Mouse (Mus musculus): Measurements from ENCODE around the gene Wfdc17. TPM values are rescaled to one million over a fixed set of nuclear protein-coding genes. Genes with fewer than 3 reads are reported as not detected.

Gene Wfdc17
- polyA plus RNA-seq, 1 experiment: not detected

GRCm38 (mm10) chr11:83753581-83754181 lies 49.9 kb downstream of the Wfdc17 start, which contains the start of gene Heatr6:
TSS of gene Heatr6 (plus strand) at chr11:83753696.
- H3K4me1 ChIP-seq: peaks cover 14% of the 10 kb centered on the region
- TF ChIP-seq GATA1 (IDR thresholded peaks at IDR 0.05; ENCODE audit: borderline replicate concordance, low read length): no peak
- TF ChIP-seq FLI1 (IDR thresholded peaks at IDR 0.05; ENCODE audit: low read length): no peak
- peaks cover 35% of the 10 kb centered on the region for H3K36me3 ChIP-seq (replicated peaks; ENCODE audit: low read length)
- peaks cover 22% of the 10 kb centered on the region for H3K9me3 ChIP-seq
- peaks cover 9% of the 10 kb centered on the region for H3K27me3 ChIP-seq (replicated peaks)
- H3K4me3 ChIP-seq (replicated peaks): peak within 1 kb of the TSS; percentile 99

GRCm38 (mm10) chr11:83754227-83754626 lies 50.4 kb downstream of the Wfdc17 start:
- no peak for TF ChIP-seq FLI1 (IDR thresholded peaks at IDR 0.05; ENCODE audit: low read length)
- no peak for TF ChIP-seq GATA1 (IDR thresholded peaks at IDR 0.05; ENCODE audit: borderline replicate concordance, low read length)
- H3K4me3 ChIP-seq (replicated peaks): peak overlapping the region; percentile 99
- peaks cover 40% of the 10 kb centered on the region for H3K36me3 ChIP-seq (replicated peaks; ENCODE audit: low read length)
- peaks cover 14% of the 10 kb centered on the region for H3K4me1 ChIP-seq
- H3K9me3 ChIP-seq: peaks cover 22% of the 10 kb centered on the region
- H3K27me3 ChIP-seq (replicated peaks): peaks cover 5% of the 10 kb centered on the region

Other genes with a start within 250 kb of the Wfdc17 start
- gene Mmp28, start 240.9 kb upstream of the Wfdc17 start, polyA plus RNA-seq (2012; ENCODE audit: insufficient read depth, low replicate concordance): 1.3 TPM in 1 of 2 replicates, not detected in the other
- gene Taf15, start 230.9 kb upstream of the Wfdc17 start, polyA plus RNA-seq (2012; ENCODE audit: insufficient read depth, low replicate concordance): 8.7 and 97.3 TPM in 2 replicates
- not detected in 2 replicates for gene Heatr9, start 181.8 kb upstream of the Wfdc17 start, polyA plus RNA-seq (2012; ENCODE audit: insufficient read depth, low replicate concordance)
- 10.7 TPM in 1 of 2 replicates, not detected in the other for gene Ccl5, start 173.5 kb upstream of the Wfdc17 start, polyA plus RNA-seq (2012; ENCODE audit: insufficient read depth, low replicate concordance)
- 2.4 TPM in 1 of 2 replicates, not detected in the other for gene Ccl9, start 125.4 kb upstream of the Wfdc17 start, polyA plus RNA-seq (2012; ENCODE audit: insufficient read depth, low replicate concordance)
- 26.0 TPM in 1 of 2 replicates, not detected in the other for gene Ccl6, start 110.9 kb upstream of the Wfdc17 start, polyA plus RNA-seq (2012; ENCODE audit: insufficient read depth, low replicate concordance)
- gene Rpl9-ps1, start 58.4 kb upstream of the Wfdc17 start, polyA plus RNA-seq (2012; ENCODE audit: insufficient read depth, low replicate concordance): not detected in 2 replicates
- 7.9 TPM in 1 of 2 replicates, not detected in the other for gene Ccl3, start 54.6 kb upstream of the Wfdc17 start, polyA plus RNA-seq (2012; ENCODE audit: insufficient read depth, low replicate concordance)
- gene Ccl4, start 41.4 kb upstream of the Wfdc17 start, polyA plus RNA-seq (2012; ENCODE audit: insufficient read depth, low replicate concordance): 1.7 TPM in 1 of 2 replicates, not detected in the other
- not detected in 2 replicates for gene Wfdc18, start 5.0 kb downstream of the Wfdc17 start, polyA plus RNA-seq (2012; ENCODE audit: insufficient read depth, low replicate concordance)
- gene Wfdc21, start 42.9 kb downstream of the Wfdc17 start, polyA plus RNA-seq (2012; ENCODE audit: insufficient read depth, low replicate concordance): not detected in 2 replicates
- gene Heatr6, start 49.7 kb downstream of the Wfdc17 start, polyA plus RNA-seq (2012; ENCODE audit: insufficient read depth, low replicate concordance): 3.5 and 4.0 TPM in 2 replicates
- gene Hnf1b, start 146.1 kb downstream of the Wfdc17 start, polyA plus RNA-seq (2012; ENCODE audit: insufficient read depth, low replicate concordance): not detected in 2 replicates
- 0.81 TPM in 1 of 2 replicates, not detected in the other for gene Ddx52, start 238.1 kb downstream of the Wfdc17 start, polyA plus RNA-seq (2012; ENCODE audit: insufficient read depth, low replicate concordance)

Data from megakaryocyte, embryonic 14.5 days (primary cell).